Mouse (Mus musculus): ENCODE measurements around the gene Smbd1. TPM values are rescaled to one million over a fixed set of nuclear protein-coding genes. Genes with fewer than 3 reads are reported as not detected.

Gene Smbd1
- polyA plus RNA-seq, 1 experiment = not detected

GRCm38 (mm10) chr16:32778956-32779355 lies 31.3 kb downstream of the Smbd1 start:
- WGBS = 82% methylated on average over 8 of the region's 8 CpGs
- H3K27me3 ChIP-seq (replicated peaks; ENCODE audit: control insufficient read depth, insufficient read depth, low read length) = no peaks in the 10 kb centered on the region

GRCm38 (mm10) chr16:32776676-32777075 lies 33.6 kb downstream of the Smbd1 start:
- 59% methylated on average over 10 of the region's 10 CpGs for WGBS
- DNase-seq = no peak
- TF ChIP-seq CTCF (conservative IDR thresholded peaks at IDR 0.05; ENCODE audit: insufficient read depth, insufficient read length, low read depth, low read length) (no peak), POLR2A (IDR thresholded peaks at IDR 0.05; ENCODE audit: low read depth, low read length) (no peak)

More at GRCm38 (mm10) chr16:32778956-32779355, 31.3 kb downstream of the Smbd1 start:
- no peak for DNase-seq
- no peaks in the 10 kb centered on the region for H3K36me3 ChIP-seq (ENCODE audit: control insufficient read depth, insufficient read depth, low read length)
- H3K27ac ChIP-seq (ENCODE audit: insufficient read depth, low read depth, low read length) = no peak overlapping the region
- H3K4me3 ChIP-seq (ENCODE audit: insufficient read depth, low read depth, low read length) = no peak overlapping the region
- TF ChIP-seq POLR2A (IDR thresholded peaks at IDR 0.05; ENCODE audit: low read depth, low read length) (no peak), CTCF (conservative IDR thresholded peaks at IDR 0.05; ENCODE audit: insufficient read depth, insufficient read length, low read depth, low read length) (no peak)
- H3K4me1 ChIP-seq (ENCODE audit: control insufficient read depth, insufficient read depth, low read length) = no peaks in the 10 kb centered on the region

GRCm38 (mm10) chr16:32766904-32767303 lies 43.4 kb downstream of the Smbd1 start:
- no peak for DNase-seq
- Histone ChIP-seq H3K27me3 (replicated peaks; ENCODE audit: control insufficient read depth, insufficient read depth, low read length) (no peaks in the 10 kb centered on the region), H3K4me3 (ENCODE audit: insufficient read depth, low read depth, low read length) (no peak overlapping the region), H3K36me3 (ENCODE audit: control insufficient read depth, insufficient read depth, low read length) (no peaks in the 10 kb centered on the region), H3K27ac (ENCODE audit: insufficient read depth, low read depth, low read length) (no peak overlapping the region), H3K4me1 (ENCODE audit: control insufficient read depth, insufficient read depth, low read length) (no peaks in the 10 kb centered on the region)
- 95% methylated on average over 7 of the region's 7 CpGs for WGBS
- TF ChIP-seq CTCF (conservative IDR thresholded peaks at IDR 0.05; ENCODE audit: insufficient read depth, insufficient read length, low read depth, low read length) = no peak
- no peak for TF ChIP-seq POLR2A (IDR thresholded peaks at IDR 0.05; ENCODE audit: low read depth, low read length)

More at GRCm38 (mm10) chr16:32776676-32777075, 33.6 kb downstream of the Smbd1 start:
- Histone ChIP-seq H3K27ac (ENCODE audit: insufficient read depth, low read depth, low read length) (no peak overlapping the region), H3K36me3 (ENCODE audit: control insufficient read depth, insufficient read depth, low read length) (no peaks in the 10 kb centered on the region), H3K4me3 (ENCODE audit: insufficient read depth, low read depth, low read length) (no peak overlapping the region), H3K4me1 (ENCODE audit: control insufficient read depth, insufficient read depth, low read length) (no peaks in the 10 kb centered on the region), H3K27me3 (replicated peaks; ENCODE audit: control insufficient read depth, insufficient read depth, low read length) (no peaks in the 10 kb centered on the region)

- Histone ChIP-seq H3K4me3 (ENCODE audit: insufficient read depth, low read depth, low read length) (no peak overlapping the region), H3K27ac (ENCODE audit: insufficient read depth, low read depth, low read length) (no peak overlapping the region), H3K36me3 (ENCODE audit: control insufficient read depth, insufficient read depth, low read length) (no peaks in the 10 kb centered on the region), H3K4me1 (ENCODE audit: control insufficient read depth, insufficient read depth, low read length) (no peaks in the 10 kb centered on the region), H3K27me3 (replicated peaks; ENCODE audit: control insufficient read depth, insufficient read depth, low read length) (no peaks in the 10 kb centered on the region)
- DNase-seq = no peak
- no peak for TF ChIP-seq POLR2A (IDR thresholded peaks at IDR 0.05; ENCODE audit: low read depth, low read length)
- TF ChIP-seq CTCF (conservative IDR thresholded peaks at IDR 0.05; ENCODE audit: insufficient read depth, insufficient read length, low read depth, low read length) = no peak
- WGBS = 72% methylated on average over 6 of the region's 6 CpGs
Measured at GRCm38 (mm10) chr16:32764961-32765360, 45.3 kb downstream of the Smbd1 start.

- 83% methylated on average over 2 of the region's 2 CpGs for WGBS
- no peak overlapping the region for H3K27ac ChIP-seq (ENCODE audit: insufficient read depth, low read depth, low read length)
- TF ChIP-seq CTCF (conservative IDR thresholded peaks at IDR 0.05; ENCODE audit: insufficient read depth, insufficient read length, low read depth, low read length) (no peak), POLR2A (IDR thresholded peaks at IDR 0.05; ENCODE audit: low read depth, low read length) (no peak)
- no peaks in the 10 kb centered on the region for H3K27me3 ChIP-seq (replicated peaks; ENCODE audit: control insufficient read depth, insufficient read depth, low read length)
- no peaks in the 10 kb centered on the region for H3K36me3 ChIP-seq (ENCODE audit: control insufficient read depth, insufficient read depth, low read length)
- no peaks in the 10 kb centered on the region for H3K4me1 ChIP-seq (ENCODE audit: control insufficient read depth, insufficient read depth, low read length)
- DNase-seq = no peak
- H3K4me3 ChIP-seq (ENCODE audit: insufficient read depth, low read depth, low read length) = no peak overlapping the region
Measured at GRCm38 (mm10) chr16:32764550-32764949, 45.7 kb downstream of the Smbd1 start.

Other genes starting within 250 kb of the Smbd1 start
- gene Tfrc, start 201.6 kb downstream of the Smbd1 start, polyA plus RNA-seq (2012; rRNA removed) = 7.9 and 12.0 TPM in 2 replicates
- 35.8 and 40.8 TPM in 2 replicates for gene Tnk2, start 166.6 kb downstream of the Smbd1 start, polyA plus RNA-seq (2012; rRNA removed)
- gene Muc4, start 74.6 kb downstream of the Smbd1 start, polyA plus RNA-seq (2012; rRNA removed) = 0.16 and 0.41 TPM in 2 replicates
- 39.2 and 41.8 TPM in 2 replicates for gene Muc20, start 13.0 kb downstream of the Smbd1 start, polyA plus RNA-seq (2012; rRNA removed)
- gene Fyttd1, start 67.0 kb upstream of the Smbd1 start, polyA plus RNA-seq (2012; rRNA removed) = 6.2 and 9.0 TPM in 2 replicates
- gene Rubcn, start 67.3 kb upstream of the Smbd1 start, polyA plus RNA-seq (2012; rRNA removed) = 36.9 and 38.9 TPM in 2 replicates
- gene Lrch3, start 103.6 kb upstream of the Smbd1 start, polyA plus RNA-seq (2012; rRNA removed) = 20.6 and 21.0 TPM in 2 replicates
- 2.8 and 3.8 TPM in 2 replicates for gene Iqcg, start 245.7 kb upstream of the Smbd1 start, polyA plus RNA-seq (2012; rRNA removed)
- gene Rpl35a, start 246.0 kb upstream of the Smbd1 start, polyA plus RNA-seq (2012; rRNA removed) = 307 and 414 TPM in 2 replicates

Measured in kidney, adult 2 months (tissue).